Mouse (Mus musculus) gastrocnemius, postnatal 10 days (tissue): ENCODE measurements around the gene Prkca. TPM values are rescaled to one million over a fixed set of nuclear protein-coding genes. Genes with fewer than 3 reads are reported as not detected.
A peak's percentile ranks its signal among the peaks of the same experiment; 100 is the strongest.

Experiments used
- DNase-seq: peaks from one replicate; pipeline ENCODE4 v3.0.0; 2021; ENCODE audit warnings: mixed read lengths
- microRNA-seq, 2 experiments: library from miRNA; unstranded; fragments of <30 nt; microRNA quantifications; one replicate each; pipeline ENCODE4 v1.2.0; 2021
- total RNA-seq, 2 experiments: library from RNA; stranded (reverse); gene quantifications; 2 replicates each; pipeline ENCODE4 v1.2.3; 2021

Gene Prkca
- total RNA-seq, 2 experiments from 2014 or later, result 47.6 to 51.0 TPM

DNA sequence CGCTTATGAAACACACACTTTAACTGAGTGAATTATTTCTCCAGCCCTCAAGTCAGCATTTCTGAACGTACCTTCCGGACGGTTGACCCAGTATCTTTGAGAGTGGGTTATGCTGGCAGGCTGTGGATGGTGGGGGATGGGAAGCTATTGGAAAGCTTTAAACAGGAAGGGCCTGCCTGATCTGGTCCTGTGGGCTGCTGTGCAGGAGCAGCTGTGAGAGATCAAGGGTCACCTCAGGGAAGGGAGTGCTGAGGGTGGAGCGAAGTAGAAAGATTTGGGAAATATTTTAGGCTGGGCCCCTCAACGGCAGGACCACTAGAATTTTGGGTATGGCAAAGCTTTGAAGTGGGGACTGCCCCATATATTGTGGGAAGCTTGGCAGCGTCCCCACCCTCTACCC, 412.0 kb downstream of the Prkca start:
- DNase-seq, result no peak

DNA sequence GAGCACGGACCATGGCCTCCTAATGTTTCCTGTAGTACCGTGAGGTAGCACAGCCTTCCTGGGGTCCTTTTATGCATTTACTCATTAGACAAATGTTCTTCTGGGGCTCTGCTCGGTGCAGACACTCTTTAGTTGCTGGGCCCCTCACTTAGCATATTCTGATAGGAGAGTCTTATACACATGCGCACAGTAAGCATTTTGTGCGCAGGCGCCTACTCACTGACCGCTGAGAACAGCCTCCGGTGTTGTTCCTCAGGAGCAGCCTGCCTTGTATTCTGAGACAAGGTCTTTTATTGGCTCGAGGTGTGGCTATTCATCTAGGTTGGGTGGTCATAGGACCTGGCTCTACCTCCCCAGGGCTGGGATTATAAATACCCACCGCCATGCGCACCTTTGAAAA, 412.4 kb downstream of the Prkca start:
- no peak for DNase-seq

DNA sequence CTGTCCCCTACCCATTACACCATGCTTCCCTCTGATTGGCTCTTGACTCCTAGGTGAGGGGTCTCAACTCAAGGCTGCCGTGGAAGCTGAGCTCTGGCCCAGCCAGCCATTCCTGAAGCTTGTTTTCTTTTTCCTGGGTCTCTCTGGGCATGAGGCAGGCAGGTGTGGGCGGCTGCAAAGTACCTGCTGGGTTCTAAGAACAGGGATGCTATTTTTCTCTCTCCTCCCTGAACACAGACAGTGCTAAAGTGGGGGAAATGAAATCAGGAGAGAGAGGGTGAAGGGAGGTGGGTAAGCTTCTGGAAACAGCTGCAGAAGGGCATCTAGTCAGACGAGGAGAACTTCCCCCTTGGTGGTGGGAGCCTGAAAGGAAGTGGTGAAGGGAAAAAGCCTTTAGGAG, 414.0 kb downstream of the Prkca start:
- no peak for DNase-seq

DNA sequence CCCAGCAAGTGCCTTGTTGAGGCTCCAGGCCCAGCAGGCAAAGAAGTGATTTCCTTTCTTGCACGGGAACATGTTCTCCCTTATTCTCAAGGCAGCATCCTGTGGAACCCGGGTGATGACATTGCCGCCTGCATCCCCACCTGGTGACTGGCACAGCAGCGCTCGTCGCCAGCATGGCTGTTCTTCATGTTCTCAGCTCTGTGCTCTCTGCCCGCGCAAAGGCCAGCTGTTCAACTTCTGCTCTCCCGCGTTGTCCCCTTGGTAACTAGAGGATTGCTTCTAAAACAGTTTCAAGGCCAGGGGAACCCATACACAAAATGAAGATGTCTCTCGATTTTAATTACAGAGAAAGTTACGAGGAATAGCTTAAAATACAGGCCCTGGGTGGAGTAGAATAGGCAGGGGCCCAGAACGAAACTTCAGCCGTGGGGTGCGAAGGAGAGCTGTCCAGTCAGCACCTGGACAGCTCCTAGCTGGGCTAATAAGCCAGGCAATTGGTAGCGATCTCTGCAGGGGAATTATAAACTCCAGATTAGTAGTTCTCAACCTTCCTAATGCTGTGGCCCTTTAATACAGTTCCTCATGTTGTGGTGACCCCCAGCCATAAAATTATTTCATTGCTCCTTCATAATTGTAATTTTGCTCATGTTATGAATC, 423.7 kb downstream of the Prkca start:
- DNase-seq, result no peak

DNA sequence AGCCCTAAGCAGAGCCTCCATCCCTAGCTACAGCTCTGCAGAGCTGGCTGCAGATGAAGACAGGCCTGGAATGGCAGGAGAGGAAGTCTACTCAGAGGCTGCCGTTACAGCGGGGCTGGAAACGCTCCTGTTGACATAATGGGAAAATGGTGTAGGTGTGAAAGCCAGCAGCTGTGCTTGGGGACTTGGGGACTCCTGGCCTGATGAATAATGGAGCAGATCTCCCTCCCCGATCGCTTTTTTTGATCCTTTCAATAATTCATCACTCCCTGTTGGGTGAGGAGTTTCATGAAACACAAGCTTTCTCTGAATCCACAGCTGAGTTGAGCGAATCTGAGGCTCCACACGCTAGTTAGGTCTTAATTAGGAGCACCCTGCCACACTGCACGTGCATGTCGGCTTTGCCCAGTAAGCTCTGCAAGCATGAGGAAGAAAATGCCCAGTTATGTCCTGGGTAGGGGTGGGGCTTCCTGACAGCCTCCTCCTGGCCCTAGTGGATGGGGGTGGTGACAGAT, 425.9 kb downstream of the Prkca start:
- DNase-seq, result no peak

DNA sequence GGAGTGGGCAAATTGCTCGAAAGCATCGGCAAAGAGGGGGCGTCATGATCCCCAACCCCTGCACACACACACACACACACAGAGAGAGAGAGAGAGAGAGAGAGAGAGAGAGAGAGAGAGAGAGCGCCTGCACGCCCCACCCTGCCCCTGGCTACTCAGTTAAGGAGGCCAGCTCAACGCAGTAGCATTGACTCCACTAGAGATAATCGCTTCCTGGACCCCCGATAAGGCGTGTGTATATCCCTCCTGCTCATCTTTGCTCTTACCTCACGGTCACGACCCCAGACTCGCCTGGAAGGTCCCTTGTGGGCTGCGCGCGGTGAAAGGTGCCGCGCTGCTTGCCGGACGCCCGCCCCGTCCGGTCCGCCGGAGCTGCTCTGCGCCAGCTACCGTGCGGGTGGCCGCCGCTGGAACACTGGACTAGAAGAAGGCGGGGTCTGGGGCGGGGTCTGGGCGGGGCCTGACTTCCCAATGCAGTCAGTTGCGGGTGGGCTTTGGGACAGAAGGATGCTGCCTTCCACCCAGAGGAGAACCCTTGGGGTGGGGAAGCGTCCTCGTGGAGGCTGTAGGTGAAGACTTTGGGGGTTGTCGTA, 429.0 kb downstream of the Prkca start, which contains the start of gene Cacng5:
TSS of gene Cacng5 (minus strand) at position 422 of the 593 bp plus-strand sequence.
- DNase-seq, result peak; percentile 20

DNA sequence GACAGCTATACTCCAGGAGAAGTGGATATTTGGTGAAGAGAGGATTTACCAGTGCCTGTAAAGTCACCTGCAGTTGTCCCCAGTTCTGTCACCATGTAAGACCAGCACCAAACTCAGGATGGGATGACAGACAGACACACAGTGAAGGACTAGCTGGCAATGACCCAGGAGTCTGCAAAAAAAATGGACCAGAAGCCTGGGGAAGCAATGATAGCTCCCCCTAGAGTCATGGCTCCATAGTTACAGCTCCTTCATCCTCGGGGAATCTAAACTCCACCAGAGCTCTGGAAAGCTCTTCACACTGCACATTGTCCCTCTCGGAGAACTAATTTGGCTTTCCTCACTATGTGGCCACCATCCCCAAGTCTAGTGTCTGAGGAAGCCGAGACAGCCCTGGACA, 430.4 kb downstream of the Prkca start:
- no peak for DNase-seq

DNA sequence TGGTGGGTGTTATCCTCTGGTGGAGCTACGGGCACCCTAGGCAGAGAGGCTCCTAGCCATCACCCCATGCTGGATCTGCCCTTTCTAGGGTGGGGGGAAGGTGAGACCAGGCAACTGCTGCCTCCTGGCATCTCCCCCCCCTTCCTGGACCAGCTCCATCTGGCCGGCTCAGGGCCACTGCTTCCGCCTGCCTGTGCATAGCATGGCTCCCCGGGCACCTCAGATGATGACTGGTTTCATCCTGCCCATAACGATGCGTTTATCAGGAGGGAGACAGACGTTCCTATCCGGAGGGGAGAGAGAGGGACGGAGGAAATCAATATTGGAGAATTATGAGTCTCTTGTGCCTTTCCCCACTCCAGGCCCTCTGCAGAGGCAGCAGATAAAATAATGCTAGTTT, 438.4 kb downstream of the Prkca start:
- DNase-seq, result no peak

DNA sequence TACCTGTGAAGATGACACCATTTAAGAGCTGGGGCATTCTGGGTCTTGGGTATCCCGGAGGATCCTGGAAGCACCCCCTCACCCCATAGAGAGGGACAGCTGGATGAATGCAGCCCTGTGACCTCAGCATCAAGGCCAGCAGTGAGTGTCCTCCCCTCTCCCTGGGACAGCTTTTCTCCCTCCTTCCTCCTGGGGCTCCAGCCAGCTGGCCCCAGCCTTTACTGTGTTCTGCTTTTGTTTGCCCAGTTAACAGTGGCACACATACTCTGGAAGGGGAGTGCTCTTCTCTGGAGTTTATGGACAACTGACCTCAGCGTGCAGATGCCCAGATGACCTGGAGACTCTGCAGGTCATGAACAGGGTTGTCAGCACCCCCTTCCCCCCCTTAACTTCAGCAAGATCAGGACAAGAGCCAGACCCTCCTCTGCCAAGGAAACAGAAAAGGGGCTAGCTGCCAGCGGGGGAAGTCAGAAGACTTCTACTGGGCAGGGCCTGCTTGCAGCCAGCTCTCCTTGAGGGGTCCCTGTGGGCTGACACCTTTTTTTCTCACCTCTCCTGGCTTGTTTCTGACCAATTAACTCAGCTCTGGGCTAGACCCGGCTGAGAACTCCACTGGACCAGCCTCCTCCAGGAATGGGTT, 439.6 kb downstream of the Prkca start:
- DNase-seq, result no peak

DNA sequence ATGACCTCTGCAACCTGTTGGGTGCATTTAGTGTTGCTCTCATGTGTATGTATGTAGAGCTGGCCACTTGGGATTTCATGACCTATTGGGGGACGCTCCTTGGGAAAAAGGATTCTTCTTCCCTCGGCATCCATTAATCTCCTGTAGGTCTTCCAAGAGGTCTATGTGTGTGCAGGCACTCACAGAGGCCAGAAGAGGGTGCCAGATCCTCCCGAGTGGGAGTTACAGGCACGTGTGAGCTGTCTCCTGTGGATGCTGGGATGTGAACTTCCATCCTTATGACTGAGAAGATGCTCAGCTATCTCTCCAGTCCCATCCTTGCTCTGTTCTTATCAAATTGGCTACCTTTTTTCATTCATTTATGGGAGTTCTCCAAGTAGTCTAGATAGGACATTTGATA, 443.3 kb downstream of the Prkca start:
- no peak for DNase-seq

DNA sequence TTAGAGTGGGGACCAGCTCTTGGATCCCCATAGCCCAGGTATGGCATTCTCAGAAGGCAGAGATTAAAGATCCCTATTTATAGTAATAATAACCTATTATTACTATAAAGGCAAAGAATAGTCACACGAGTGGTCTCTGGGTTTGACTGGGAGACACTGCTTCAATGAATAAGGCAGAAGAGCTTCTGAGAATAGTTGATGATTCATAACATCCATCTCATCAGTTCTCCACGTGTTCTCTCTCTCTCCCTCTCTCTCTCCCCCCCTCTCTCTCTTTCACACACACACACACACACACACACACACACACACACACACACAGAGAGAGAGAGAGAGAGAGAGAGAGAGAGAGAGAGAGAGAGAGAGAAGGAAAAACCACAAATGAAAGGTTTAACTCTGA, 445.0 kb downstream of the Prkca start:
- no peak for DNase-seq

DNA sequence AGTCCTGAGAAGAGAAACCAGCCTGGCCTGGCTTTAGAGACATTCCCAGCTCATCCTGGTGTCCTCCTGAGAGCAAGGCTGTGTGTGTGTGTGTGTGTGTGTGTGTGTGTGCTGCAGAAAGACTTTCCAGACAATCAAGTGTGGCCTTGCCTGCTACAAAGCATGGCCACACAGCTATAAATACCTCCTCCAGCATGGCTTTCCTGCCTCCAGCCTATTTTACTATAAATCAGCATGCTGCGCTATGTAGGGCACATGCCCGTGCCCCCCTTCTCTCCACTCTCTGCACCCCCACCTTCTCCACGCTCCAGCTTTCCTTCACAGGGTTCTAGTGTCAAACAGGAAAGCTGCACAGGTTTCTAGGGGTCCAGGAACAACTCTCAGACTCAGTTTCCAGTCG, 448.1 kb downstream of the Prkca start:
- no peak for DNase-seq

DNA sequence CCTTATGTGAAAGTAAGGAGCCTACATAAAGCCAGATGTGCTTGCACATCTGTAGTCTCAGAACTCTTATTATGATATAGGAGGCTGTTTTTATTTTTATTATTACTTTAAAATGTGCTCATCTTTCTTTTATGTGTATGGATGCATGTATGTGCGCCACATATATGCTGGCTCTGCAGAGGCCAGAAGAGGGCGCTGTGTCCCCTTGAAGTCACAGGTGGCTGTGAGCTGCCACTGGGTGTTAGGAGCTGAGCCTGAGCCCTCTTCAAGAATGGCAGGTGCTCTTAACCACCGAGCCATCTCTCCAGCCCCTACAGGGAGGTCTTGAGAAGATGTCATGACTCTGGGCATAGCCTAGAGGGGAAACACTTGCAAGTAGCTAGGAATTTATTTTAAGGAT, 452.4 kb downstream of the Prkca start:
- DNase-seq, result no peak

DNA sequence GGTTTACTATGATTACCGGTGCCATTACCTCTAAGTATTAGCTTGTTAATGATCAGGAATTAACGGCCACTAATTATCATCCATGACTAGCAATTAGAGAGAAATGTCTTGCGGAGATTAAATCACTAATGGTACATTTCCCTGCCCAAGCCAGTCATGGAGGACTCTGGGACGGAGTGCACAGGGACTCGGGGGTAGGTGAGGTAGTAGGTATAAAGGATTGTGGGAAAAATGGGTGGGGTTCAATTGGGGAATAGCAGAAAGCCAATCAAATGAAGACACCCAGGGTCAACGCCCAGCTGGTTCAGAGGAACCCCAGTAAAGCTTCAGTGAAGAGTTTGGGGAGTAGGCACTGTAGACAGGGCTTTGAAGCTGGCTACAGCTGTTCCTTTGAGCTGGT, 456.4 kb downstream of the Prkca start:
- no peak for DNase-seq

Small RNAs within 50 kb of the gene (microRNA-seq; reads per million reads assigned to microRNA genes)
- 0 reads per million in 2 experiments for gene Mir7223

Other genes with a start within 250 kb of the Prkca start
- 1 to 10 TPM; 1.1 to 2.5 TPM for gene Apoh, start 574 bp downstream of the Prkca start, total RNA-seq
- 10 to 100 TPM in 1 of 2 experiments, 1 to 10 TPM in 1; 8.6 to 10.7 TPM for gene Cep112, start 81.3 kb upstream of the Prkca start, total RNA-seq